Mouse (Mus musculus) spleen, adult 2 months (tissue): Measurements from ENCODE around the gene Mrpl4. TPM values are rescaled to one million over a fixed set of nuclear protein-coding genes. Genes with fewer than 3 reads are reported as not detected.
"Not testable (repeated sequence)": the region's sequence is repeated elsewhere in the genome, so short reads cannot be mapped to it uniquely, and the experiment has no call there.

Source experiments
- DNase-seq, 2 experiments: peaks; one replicate each; pipeline versions ENCODE4 v3.0.0 to v3.0.0-alpha.2; 2012 to 2021; ENCODE audit warnings: low spot score in 2 of 2, low read depth in 1 of 2
- H3K27ac ChIP-seq: fragments of 200-500 bp; 2 replicates; pipeline ENCODE4 v1.5.1; 2012; ENCODE audit warnings: low read length, inconsistent platforms; ENCODE audit not compliant: insufficient read depth
- H3K27me3 ChIP-seq: fragments of 200-500 bp; 2 replicates; pipeline ENCODE4 v1.6.1; 2012; ENCODE audit warnings: mild to moderate bottlenecking, moderate library complexity, low read length, inconsistent platforms; ENCODE audit not compliant: control insufficient read depth, insufficient read depth
- H3K36me3 ChIP-seq: fragments of 200-500 bp; 2 replicates; pipeline ENCODE4 v1.6.1; 2012; ENCODE audit warnings: mild to moderate bottlenecking, low read length, inconsistent platforms; ENCODE audit not compliant: control insufficient read depth, insufficient read depth
- H3K4me1 ChIP-seq: fragments of 200-500 bp; 2 replicates; pipeline ENCODE4 v1.6.1; 2011; ENCODE audit warnings: inconsistent platforms; ENCODE audit not compliant: control insufficient read depth, insufficient read depth, insufficient read length
- H3K4me3 ChIP-seq: fragments of 200-500 bp; 2 replicates; pipeline ENCODE4 v1.5.1; 2011; ENCODE audit warnings: mild to moderate bottlenecking, inconsistent platforms; ENCODE audit not compliant: insufficient read depth, insufficient read length; ENCODE audit errors: extremely low read depth
- CTCF ChIP-seq: fragments of 200-500 bp; IDR thresholded peaks from 2 replicates; pipeline ENCODE4 v1.5.1; 2011; ENCODE audit warnings: mild to moderate bottlenecking, inconsistent platforms; ENCODE audit not compliant: insufficient read depth, insufficient read length, insufficient replicate concordance; ENCODE audit errors: extremely low read depth
- POLR2A ChIP-seq: fragments of 200-500 bp; IDR thresholded peaks from 2 replicates; pipeline ENCODE4 v1.6.1; 2011; ENCODE audit warnings: low read depth, low read length, inconsistent platforms
- WGBS: fragments of 180-500 bp; shearing (Covaris S2); methylation state at CpG from one replicate; pipeline ENCODE4 v1.1.7; 2018; 5-methylcytosine and 5-hydroxymethylcytosine counted together
- polyA plus RNA-seq: library from polyadenylated mRNA; depleted of rRNA; stranded (reverse); fragments of >200 nt; gene quantifications from 2 replicates; pipeline ENCODE4 v1.2.3, GENCODE M21; 2012

Mrpl4 gene
- polyA plus RNA-seq, 1 experiment, result 75.8 TPM

GRCm38 (mm10) chr9:20987953-20988352 lies 14.6 kb upstream of the Mrpl4 start:
- Histone ChIP-seq H3K4me1 (no peaks in the 10 kb centered on the region), H3K27me3 (no peaks in the 10 kb centered on the region), H3K27ac (no peak overlapping the region), H3K36me3 (no peaks in the 10 kb centered on the region), H3K4me3 (no peak overlapping the region)
- TF ChIP-seq CTCF, result no peak
- TF ChIP-seq POLR2A, result no peak
- 17% methylated on average over 7 of the region's 7 CpGs for WGBS
- DNase-seq, result no peak

- no peak for DNase-seq
- no peak overlapping the region for H3K27ac ChIP-seq
- H3K4me3 ChIP-seq, result no peak overlapping the region
- no peaks in the 10 kb centered on the region for H3K36me3 ChIP-seq
- 43% methylated on average over 10 of the region's 10 CpGs for WGBS
- H3K4me1 ChIP-seq, result no peaks in the 10 kb centered on the region
- H3K27me3 ChIP-seq, result no peaks in the 10 kb centered on the region
- TF ChIP-seq CTCF, result no peak
- TF ChIP-seq POLR2A, result no peak
Observed at GRCm38 (mm10) chr9:20990861-20991260, 11.7 kb upstream of the Mrpl4 start.

- H3K4me1 ChIP-seq, result no peaks in the 10 kb centered on the region
- 100% methylated on average over 4 of the region's 4 CpGs for WGBS
- no peak overlapping the region for H3K27ac ChIP-seq
- no peak overlapping the region for H3K4me3 ChIP-seq
- DNase-seq, result no peak
- TF ChIP-seq POLR2A (no peak), CTCF (no peak)
- no peaks in the 10 kb centered on the region for H3K27me3 ChIP-seq
- H3K36me3 ChIP-seq, result no peaks in the 10 kb centered on the region
Observed at GRCm38 (mm10) chr9:20991587-20991986, 11.0 kb upstream of the Mrpl4 start.

- TF ChIP-seq POLR2A (no peak), CTCF (no peak)
- H3K27ac ChIP-seq, result no peak overlapping the region
- no peaks in the 10 kb centered on the region for H3K27me3 ChIP-seq
- no peaks in the 10 kb centered on the region for H3K4me1 ChIP-seq
- no peak for DNase-seq
- 93% methylated on average over 5 of the region's 5 CpGs for WGBS
- H3K4me3 ChIP-seq, result no peak overlapping the region
- H3K36me3 ChIP-seq, result no peaks in the 10 kb centered on the region
Observed at GRCm38 (mm10) chr9:20993165-20993898, 9.2 kb upstream of the Mrpl4 start.

DNA sequence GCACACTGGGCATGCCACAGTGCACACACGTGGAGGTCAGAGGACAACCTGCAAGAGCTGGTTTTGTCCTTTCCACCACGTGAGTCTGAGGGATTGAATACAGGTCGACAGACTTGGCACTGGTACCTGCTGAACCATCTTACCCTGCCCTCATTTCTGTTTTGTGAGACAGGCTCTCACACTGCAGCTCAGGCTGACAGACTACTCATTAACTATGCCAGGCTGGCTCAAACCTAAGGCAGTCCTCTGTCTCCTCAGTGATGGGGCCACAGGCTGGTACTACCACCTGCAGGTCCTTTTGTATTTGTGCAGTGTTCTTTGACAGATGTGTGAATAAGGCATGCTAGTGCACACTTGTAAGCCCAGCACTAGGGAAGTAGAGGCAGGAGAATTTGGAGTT lies 7.5 kb upstream of the Mrpl4 start:
- Histone ChIP-seq H3K4me3 (no peak overlapping the region), H3K27me3 (no peaks in the 10 kb centered on the region), H3K36me3 (no peaks in the 10 kb centered on the region), H3K4me1 (no peaks in the 10 kb centered on the region), H3K27ac (no peak overlapping the region)
- TF ChIP-seq CTCF (no peak), POLR2A (no peak)
- no peak for DNase-seq
- WGBS, result 80% methylated on average over 3 of the region's 3 CpGs

GRCm38 (mm10) chr9:20997065-20997464 lies 5.5 kb upstream of the Mrpl4 start:
- H3K4me1 ChIP-seq, result no peaks in the 10 kb centered on the region
- no peaks in the 10 kb centered on the region for H3K36me3 ChIP-seq
- 33% methylated on average over 8 of the region's 8 CpGs for WGBS
- no peak overlapping the region for H3K4me3 ChIP-seq
- no peak for DNase-seq
- no peak overlapping the region for H3K27ac ChIP-seq
- TF ChIP-seq POLR2A (no peak), CTCF (no peak)
- H3K27me3 ChIP-seq, result no peaks in the 10 kb centered on the region

- H3K27me3 ChIP-seq, H3K4me1 ChIP-seq, H3K36me3 ChIP-seq, H3K4me3 ChIP-seq, H3K27ac ChIP-seq, DNase-seq: not testable (repeated sequence)
- 83% methylated on average over 1 of the region's 1 CpGs for WGBS
Observed at GRCm38 (mm10) chr9:20998337-20998736, 4.2 kb upstream of the Mrpl4 start.
